Mouse (Mus musculus) heart, embryonic 16.5 days (tissue): ENCODE results near the gene Chd4. TPM values are rescaled to one million over a fixed set of nuclear protein-coding genes. Genes with fewer than 3 reads are reported as not detected.
"Not testable (repeated sequence)": the region's sequence is repeated elsewhere in the genome, so short reads cannot be mapped to it uniquely, and the experiment has no call there.

Experiments
- ATAC-seq: fragments of 200-750 bp; cut with Nextera tagmentation; replicated peaks from 2 replicates; pipeline ENCODE4 v1.8.0; 2017; ENCODE audit warnings: moderate number of reproducible peaks; ENCODE audit not compliant: insufficient read depth, low FRiP score; ENCODE audit errors: extremely low read depth
- H3K27ac ChIP-seq: fragments of 300-500 bp; sonication (generic); 2 replicates; pipeline ENCODE4 v1.5.1; 2014; ENCODE audit warnings: mild to moderate bottlenecking, low read length, control low read depth, moderate library complexity
- H3K27me3 ChIP-seq: fragments of 300-500 bp; sonication (generic); 2 replicates; pipeline ENCODE4 v1.6.1; 2014; ENCODE audit warnings: low read length, mixed read lengths; ENCODE audit not compliant: control insufficient read depth, insufficient read depth
- H3K36me3 ChIP-seq: fragments of 300-500 bp; sonication (generic); 2 replicates; pipeline ENCODE4 v1.6.1; 2014; ENCODE audit not compliant: control insufficient read depth, insufficient read depth
- H3K4me1 ChIP-seq: fragments of 300-500 bp; sonication (generic); 2 replicates; pipeline ENCODE4 v1.6.1; 2014; ENCODE audit warnings: low read length, mixed read lengths; ENCODE audit not compliant: control insufficient read depth, insufficient read depth
- H3K4me2 ChIP-seq: fragments of 300-500 bp; sonication (generic); 2 replicates; pipeline ENCODE4 v1.6.1; 2014; ENCODE audit warnings: low read depth, mild to moderate bottlenecking, control low read depth, low read length
- H3K4me3 ChIP-seq: fragments of 300-500 bp; sonication (generic); 2 replicates; pipeline ENCODE4 v1.5.1; 2014; ENCODE audit warnings: mild to moderate bottlenecking, control low read depth, low read length
- H3K9ac ChIP-seq: fragments of 300-500 bp; sonication (generic); 2 replicates; pipeline ENCODE4 v1.6.1; 2014; ENCODE audit warnings: low read length, control low read depth
- H3K9me3 ChIP-seq: fragments of 300-500 bp; sonication (generic); replicated peaks from 2 replicates; pipeline ENCODE4 v1.6.1; 2016; ENCODE audit warnings: low read length; ENCODE audit not compliant: control insufficient read depth
- WGBS: fragments of 180-500 bp; shearing (Covaris S2); extraction: QIAGEN DNeasy Blood & Tissue Kit; methylation state at CpG from one replicate; pipeline ENCODE4 v1.1.7; 2014; 5-methylcytosine and 5-hydroxymethylcytosine counted together
- polyA plus RNA-seq: library from polyadenylated mRNA; unstranded; fragments of >200 nt; fragmentation: Nextera tagmentation; extraction: Ambion mirVana; gene quantifications from 2 replicates; pipeline ENCODE4 v1.2.1, GENCODE M21; 2015

The Chd4 gene
- 50.6 and 63.0 TPM in 2 replicates for polyA plus RNA-seq

GRCm38 (mm10) chr6:125095391-125096278 is at the start of gene Chd4:
Gene Chd4, plus strand, starts transcription at chr6:125095981.
- peak within 1 kb of the TSS; percentile 98 for H3K27ac ChIP-seq
- 4% methylated on average over 36 of the region's 45 CpGs for WGBS
- H3K36me3 ChIP-seq = peaks cover 5% of the 10 kb centered on the region; the same call in 1 of the 2 replicates
- peak within 1 kb of the TSS; percentile 96 for H3K9ac ChIP-seq
- peak within 1 kb of the TSS; percentile 96 for H3K4me2 ChIP-seq
- peak within 1 kb of the TSS; percentile 91 for H3K4me3 ChIP-seq
- H3K9me3 ChIP-seq = no peaks in the 10 kb centered on the region
- ATAC-seq = peak; percentile 72
- H3K27me3 ChIP-seq = no peaks in the 10 kb centered on the region
- H3K4me1 ChIP-seq = peaks cover 32% of the 10 kb centered on the region

- Histone ChIP-seq H3K27ac (no peak overlapping the region), H3K4me1 (no peaks in the 10 kb centered on the region), H3K4me2 (no peak overlapping the region), H3K36me3 (peaks cover 57% of the 10 kb centered on the region), H3K9me3 (no peaks in the 10 kb centered on the region), H3K4me3 (no peak overlapping the region), H3K9ac (no peak overlapping the region), H3K27me3 (no peaks in the 10 kb centered on the region)
- peak; percentile 47; the same call in 1 of the 2 replicates for ATAC-seq
- 36% methylated on average over 5 of the region's 5 CpGs for WGBS
Observed at GRCm38 (mm10) chr6:125046691-125047090, 49.1 kb upstream of the Chd4 start.

- H3K27ac ChIP-seq = no peak within 1 kb of the TSS
- H3K4me1 ChIP-seq = no peaks in the 10 kb centered on the region
- H3K9ac ChIP-seq = no peak within 1 kb of the TSS
- 42% methylated on average over 20 of the region's 20 CpGs for WGBS
- H3K4me2 ChIP-seq = no peak within 1 kb of the TSS
- H3K9me3 ChIP-seq = no peaks in the 10 kb centered on the region
- ATAC-seq = no peak
- no peaks in the 10 kb centered on the region for H3K27me3 ChIP-seq
- H3K36me3 ChIP-seq = peaks cover 61% of the 10 kb centered on the region
- no peak within 1 kb of the TSS for H3K4me3 ChIP-seq
Observed at GRCm38 (mm10) chr6:125049678-125050077, 46.1 kb upstream of the Chd4 start, which contains the start of gene Acrbp. Gene Acrbp, plus strand, starts transcription at chr6:125049689.

GRCm38 (mm10) chr6:125051237-125051636 is 44.5 kb upstream of the Chd4 start:
- ATAC-seq = no peak
- H3K4me3 ChIP-seq = no peak overlapping the region
- 57% methylated on average over 5 of the region's 5 CpGs for WGBS
- no peak overlapping the region for H3K4me2 ChIP-seq
- H3K9ac ChIP-seq = no peak overlapping the region
- peaks cover 50% of the 10 kb centered on the region for H3K36me3 ChIP-seq
- H3K9me3 ChIP-seq = no peaks in the 10 kb centered on the region
- no peak overlapping the region for H3K27ac ChIP-seq
- H3K4me1 ChIP-seq = no peaks in the 10 kb centered on the region
- H3K27me3 ChIP-seq = no peaks in the 10 kb centered on the region

GRCm38 (mm10) chr6:125061493-125061892 is 34.3 kb upstream of the Chd4 start:
- no peak for ATAC-seq
- Histone ChIP-seq H3K27ac (no peak overlapping the region), H3K4me2 (no peak overlapping the region), H3K9me3 (no peaks in the 10 kb centered on the region), H3K4me1 (peaks cover 10% of the 10 kb centered on the region), H3K4me3 (no peak overlapping the region), H3K9ac (no peak overlapping the region), H3K27me3 (no peaks in the 10 kb centered on the region; the same call in 1 of the 2 replicates), H3K36me3 (no peaks in the 10 kb centered on the region)
- 16% methylated on average over 6 of the region's 6 CpGs for WGBS

DNA sequence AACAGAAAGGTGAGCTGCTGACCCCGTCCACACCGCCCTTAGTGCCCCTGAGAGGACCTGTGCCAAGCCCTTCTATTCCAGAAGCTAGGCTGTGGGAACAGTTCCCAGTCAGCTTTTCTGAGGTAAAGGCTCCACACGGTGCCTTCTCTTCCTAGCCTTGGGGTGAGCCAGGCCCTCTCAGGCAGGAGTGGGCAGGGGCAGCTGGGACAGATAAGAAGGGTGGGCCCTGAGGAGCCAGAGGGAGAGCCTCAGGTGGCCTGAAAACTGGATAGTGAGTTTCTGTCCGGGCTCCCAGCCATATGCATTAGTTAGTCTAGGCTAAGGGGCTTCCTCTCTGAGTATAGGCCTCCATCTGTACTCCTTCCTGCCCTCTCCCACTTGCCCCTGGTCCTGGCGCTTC is 33.3 kb upstream of the Chd4 start:
- Histone ChIP-seq H3K36me3 (no peaks in the 10 kb centered on the region), H3K27me3 (no peaks in the 10 kb centered on the region; the same call in 1 of the 2 replicates), H3K9me3 (no peaks in the 10 kb centered on the region), H3K4me1 (peaks cover 10% of the 10 kb centered on the region), H3K4me3 (no peak overlapping the region), H3K27ac (no peak overlapping the region), H3K4me2 (no peak overlapping the region), H3K9ac (no peak overlapping the region)
- no peak for ATAC-seq
- 81% methylated on average over 5 of the region's 5 CpGs for WGBS

GRCm38 (mm10) chr6:125063906-125064305 is 31.9 kb upstream of the Chd4 start:
- ATAC-seq = no peak
- H3K4me2 ChIP-seq = no peak overlapping the region
- no peak overlapping the region for H3K9ac ChIP-seq
- 79% methylated on average over 6 of the region's 6 CpGs for WGBS
- H3K4me3 ChIP-seq = no peak overlapping the region
- H3K36me3 ChIP-seq = no peaks in the 10 kb centered on the region
- H3K27me3 ChIP-seq = no peaks in the 10 kb centered on the region; the same call in 1 of the 2 replicates
- no peaks in the 10 kb centered on the region for H3K9me3 ChIP-seq
- H3K27ac ChIP-seq = no peak overlapping the region
- peaks cover 10% of the 10 kb centered on the region for H3K4me1 ChIP-seq

DNA sequence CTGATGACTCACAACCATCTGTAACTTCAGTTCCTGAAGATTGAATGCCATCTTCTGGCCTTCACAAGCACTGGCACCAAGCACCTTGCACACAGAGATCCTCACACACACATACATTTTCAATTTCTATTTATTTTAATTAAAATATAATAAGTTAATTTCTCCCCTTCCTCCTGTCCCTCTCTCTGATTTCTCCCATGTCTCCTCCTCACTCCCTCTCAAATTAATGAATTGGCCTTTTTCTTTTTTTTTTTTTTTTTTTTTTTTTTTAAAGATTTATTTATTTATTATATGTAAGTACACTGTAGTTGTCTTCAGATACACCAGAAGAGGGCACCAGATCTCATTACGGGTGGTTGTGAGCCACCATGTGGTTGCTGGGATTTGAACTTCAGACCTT is 30.6 kb upstream of the Chd4 start:
- H3K4me3 ChIP-seq, H3K4me2 ChIP-seq, ATAC-seq, H3K27me3 ChIP-seq, H3K27ac ChIP-seq, H3K9ac ChIP-seq, H3K36me3 ChIP-seq, H3K9me3 ChIP-seq: not testable (repeated sequence)
- H3K4me1 ChIP-seq = peaks cover 10% of the 10 kb centered on the region
- WGBS = no CpG with 5 or more reads among the region's 1 CpGs

GRCm38 (mm10) chr6:125067571-125067995 is 28.2 kb upstream of the Chd4 start, which contains the start of gene Lpar5:
Gene Lpar5, plus strand, starts transcription at chr6:125067920.
- ATAC-seq = no peak
- no peak within 1 kb of the TSS for H3K9ac ChIP-seq
- no peak within 1 kb of the TSS for H3K27ac ChIP-seq
- H3K9me3 ChIP-seq = no peaks in the 10 kb centered on the region
- no peaks in the 10 kb centered on the region for H3K4me1 ChIP-seq
- H3K4me3 ChIP-seq = no peak within 1 kb of the TSS
- no peaks in the 10 kb centered on the region for H3K36me3 ChIP-seq
- 41% methylated on average over 8 of the region's 8 CpGs for WGBS
- H3K27me3 ChIP-seq = no peaks in the 10 kb centered on the region
- H3K4me2 ChIP-seq = no peak within 1 kb of the TSS
